Mouse (Mus musculus) central nervous system, embryonic 14 days (tissue): ENCODE results near the gene Gpkow. TPM values are rescaled to one million over a fixed set of nuclear protein-coding genes. Genes with fewer than 3 reads are reported as not detected.

Source experiments
- polyA plus RNA-seq: library from polyadenylated mRNA; depleted of rRNA; stranded (reverse); fragments of >200 nt; gene quantifications from 2 replicates; pipeline ENCODE4 v1.2.3, GENCODE M21; 2012; rRNA removed

Gpkow gene
- 29.7 and 33.7 TPM in 2 replicates for polyA plus RNA-seq

GRCm38 (mm10) chrX:7696954-7697381, at the start of gene Gpkow:
Gene Gpkow (plus strand): TSS chrX:7697131.

GRCm38 (mm10) chrX:7657221-7657639, 39.7 kb upstream of the Gpkow start, which contains the start of gene Prickle3:
Gene Prickle3 (plus strand): TSS chrX:7657260.

GRCm38 (mm10) chrX:7670921-7671623, 25.9 kb upstream of the Gpkow start, which contains the start of gene Plp2:
Gene Plp2 (minus strand): TSS chrX:7671390.

GRCm38 (mm10) chrX:7680864-7681263, 16.1 kb upstream of the Gpkow start, which contains the start of gene Magix:
Gene Magix (minus strand): TSS chrX:7681251.

GRCm38 (mm10) chrX:7714135-7714899, 17.4 kb downstream of the Gpkow start, which contains the start of gene Wdr45:
Gene Wdr45 (plus strand): TSS chrX:7714333.

GRCm38 (mm10) chrX:7721514-7722281, 24.8 kb downstream of the Gpkow start, which contains the start of gene Gm45208:
Gene Gm45208 (plus strand): TSS chrX:7722245.

DNA sequence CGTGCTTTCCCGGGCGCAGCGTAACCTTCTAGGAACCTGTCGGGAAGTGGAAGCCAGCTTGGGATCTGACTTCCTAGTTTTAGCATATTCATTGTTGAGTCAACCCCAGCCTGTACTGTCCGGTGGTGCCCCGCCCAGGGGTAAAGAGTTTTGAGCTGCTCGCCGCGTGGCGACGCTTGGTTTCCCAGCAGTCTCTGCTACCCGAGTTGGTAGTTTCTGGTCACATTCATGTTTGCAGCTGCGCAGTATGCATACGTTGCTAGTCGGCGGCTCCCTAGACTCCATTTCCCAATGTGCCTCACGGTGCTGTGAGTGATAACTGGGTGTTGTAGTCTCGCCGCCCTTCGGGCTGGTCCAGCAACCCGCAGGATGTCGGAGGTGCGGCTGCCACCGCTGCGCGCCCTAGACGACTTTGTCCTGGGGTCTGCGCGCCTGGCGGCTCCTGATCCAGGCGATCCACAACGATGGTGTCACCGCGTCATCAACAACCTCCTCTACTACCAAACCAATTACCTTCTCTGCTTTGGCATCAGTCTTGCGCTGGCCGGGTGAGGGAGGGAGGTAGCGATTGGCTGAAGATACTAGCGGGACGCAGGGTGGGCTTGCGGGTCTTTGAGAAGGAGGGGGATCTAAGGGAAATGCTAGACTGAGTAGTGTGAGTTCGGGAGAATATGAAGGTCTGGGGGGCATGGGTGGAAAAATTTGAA, 31.4 kb downstream of the Gpkow start, which contains the start of gene Praf2:
Praf2 (plus strand) TSS at position 225 of the 707 bp plus-strand sequence.

DNA sequence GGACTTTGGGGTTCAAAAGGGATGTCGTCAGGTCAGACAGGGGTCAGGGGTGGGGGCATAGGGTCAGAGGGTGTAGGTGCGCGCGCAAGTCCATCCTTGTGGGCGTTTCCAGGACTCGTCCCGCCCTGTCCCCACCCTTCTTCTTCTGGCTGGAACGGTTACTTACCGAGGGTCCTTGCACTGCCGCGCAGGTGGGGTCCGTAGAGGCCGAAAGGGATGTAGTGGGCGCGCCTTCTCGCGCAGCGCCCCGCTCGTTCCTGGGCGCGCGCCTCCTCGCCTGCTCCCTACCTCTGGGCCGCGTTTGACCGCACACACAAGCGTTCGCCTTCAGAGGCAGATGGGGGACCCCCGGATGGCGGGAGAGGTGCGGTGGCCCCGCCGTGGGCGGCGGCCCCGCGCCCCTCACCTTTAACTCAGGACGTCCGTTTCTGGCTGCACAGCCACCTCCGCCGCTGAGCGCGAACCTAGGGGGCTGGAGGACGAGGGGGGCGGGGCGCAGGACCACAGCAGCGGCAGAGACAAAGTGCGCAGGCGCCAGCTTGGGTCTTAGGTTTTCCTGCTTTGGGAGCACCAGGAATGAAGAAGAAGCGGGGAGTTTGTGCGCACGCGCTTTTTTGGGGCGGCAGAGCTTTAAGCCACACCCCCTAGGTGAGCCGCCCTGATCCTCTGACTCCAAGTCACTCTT, 53.6 kb downstream of the Gpkow start, which contains the start of gene Ccdc120:
Ccdc120 (minus strand) TSS at position 474 of the 685 bp plus-strand sequence.

Other genes with a start within 250 kb of the Gpkow start
- gene Foxp3, start 123.5 kb upstream of the Gpkow start, polyA plus RNA-seq: 0.05 and 0.10 TPM in 2 replicates
- 8.5 and 9.5 TPM in 2 replicates for gene Ppp1r3f, start 122.8 kb upstream of the Gpkow start, polyA plus RNA-seq
- gene Ccdc22, start 91.6 kb upstream of the Gpkow start, polyA plus RNA-seq: 31.5 and 35.4 TPM in 2 replicates
- 0.18 and 0.19 TPM in 2 replicates for gene Cacna1f, start 90.0 kb upstream of the Gpkow start, polyA plus RNA-seq
- 161 and 177 TPM in 2 replicates for gene Syp, start 58.7 kb upstream of the Gpkow start, polyA plus RNA-seq
- 3.5 and 6.4 TPM in 2 replicates for gene Prickle3, start 39.9 kb upstream of the Gpkow start, polyA plus RNA-seq
- 46.2 and 64.5 TPM in 2 replicates for gene Plp2, start 25.7 kb upstream of the Gpkow start, polyA plus RNA-seq
- 0.20 and 0.29 TPM in 2 replicates for gene Magix, start 15.9 kb upstream of the Gpkow start, polyA plus RNA-seq
- gene Wdr45, start 17.2 kb downstream of the Gpkow start, polyA plus RNA-seq: 47.9 and 48.4 TPM in 2 replicates
- gene Gm45208, start 25.1 kb downstream of the Gpkow start, polyA plus RNA-seq: 0.57 and 0.83 TPM in 2 replicates
- gene Praf2, start 31.3 kb downstream of the Gpkow start, polyA plus RNA-seq: 99.6 and 106 TPM in 2 replicates
- 60.1 and 61.7 TPM in 2 replicates for gene Ccdc120, start 53.8 kb downstream of the Gpkow start, polyA plus RNA-seq
- 17.1 and 19.2 TPM in 2 replicates for gene Tfe3, start 65.4 kb downstream of the Gpkow start, polyA plus RNA-seq
- gene Gripap1, start 92.6 kb downstream of the Gpkow start, polyA plus RNA-seq: 93.9 and 102 TPM in 2 replicates
- gene Kcnd1, start 125.2 kb downstream of the Gpkow start, polyA plus RNA-seq: 4.7 and 5.3 TPM in 2 replicates
- 59.6 and 60.4 TPM in 2 replicates for gene Otud5, start 144.2 kb downstream of the Gpkow start, polyA plus RNA-seq
- gene Pim2, start 181.1 kb downstream of the Gpkow start, polyA plus RNA-seq: 19.7 and 20.8 TPM in 2 replicates
- 41.6 and 47.2 TPM in 2 replicates for gene Slc35a2, start 186.9 kb downstream of the Gpkow start, polyA plus RNA-seq
- gene Pqbp1, start 202.1 kb downstream of the Gpkow start, polyA plus RNA-seq: 217 and 234 TPM in 2 replicates
- 55.3 and 58.3 TPM in 2 replicates for gene Timm17b, start 202.2 kb downstream of the Gpkow start, polyA plus RNA-seq
- not detected in 2 replicates for gene Gm10491, start 210.7 kb downstream of the Gpkow start, polyA plus RNA-seq
- not detected in 2 replicates for gene Gm10490, start 212.4 kb downstream of the Gpkow start, polyA plus RNA-seq
- 65.2 and 75.6 TPM in 2 replicates for gene Pcsk1n, start 222.7 kb downstream of the Gpkow start, polyA plus RNA-seq
- 0.15 and 0.21 TPM in 2 replicates for gene Eras, start 231.5 kb downstream of the Gpkow start, polyA plus RNA-seq